Mouse (Mus musculus) heart, embryonic 11.5 days (tissue): ENCODE results near the gene Aqp3. TPM values are rescaled to one million over a fixed set of nuclear protein-coding genes. Genes with fewer than 3 reads are reported as not detected.

Source experiments
- ATAC-seq: fragments of 200-750 bp; cut with Nextera tagmentation; replicated peaks from 2 replicates; pipeline ENCODE4 v1.8.0; 2017; ENCODE audit warnings: moderate library complexity; ENCODE audit not compliant: insufficient number of reproducible peaks, low FRiP score, low TSS enrichment
- H3K27ac ChIP-seq: fragments of 300-500 bp; sonication (generic); 2 replicates; pipeline ENCODE4 v1.5.1; 2014; ENCODE audit warnings: mild to moderate bottlenecking, low read depth, low read length
- H3K27me3 ChIP-seq: fragments of 300-500 bp; sonication (generic); 2 replicates; pipeline ENCODE4 v1.6.1; 2014; ENCODE audit warnings: mild to moderate bottlenecking, low read length, mixed read lengths; ENCODE audit not compliant: control insufficient read depth, insufficient read depth
- H3K36me3 ChIP-seq: fragments of 300-500 bp; sonication (generic); 2 replicates; pipeline ENCODE4 v1.6.1; 2014; ENCODE audit warnings: mild to moderate bottlenecking, low read length, moderate library complexity, mixed read lengths; ENCODE audit not compliant: control insufficient read depth, insufficient read depth
- H3K4me1 ChIP-seq: fragments of 300-500 bp; sonication (generic); 2 replicates; pipeline ENCODE4 v1.6.1; 2014; ENCODE audit warnings: low read length; ENCODE audit not compliant: control insufficient read depth, insufficient read depth
- H3K4me2 ChIP-seq: fragments of 300-500 bp; sonication (generic); 2 replicates; pipeline ENCODE4 v1.6.1; 2014; ENCODE audit warnings: mild to moderate bottlenecking, moderate library complexity
- H3K4me3 ChIP-seq: fragments of 300-500 bp; sonication (generic); 2 replicates; pipeline ENCODE4 v1.5.1; 2014; ENCODE audit warnings: low read depth, low read length
- H3K9ac ChIP-seq: fragments of 300-500 bp; sonication (generic); 2 replicates; pipeline ENCODE4 v1.6.1; 2014; ENCODE audit warnings: mild to moderate bottlenecking, low read depth, low read length, moderate library complexity
- H3K9me3 ChIP-seq: fragments of 300-500 bp; sonication (generic); replicated peaks from 2 replicates; pipeline ENCODE4 v1.6.1; 2016; ENCODE audit warnings: low read length; ENCODE audit not compliant: control insufficient read depth
- WGBS: fragments of 180-500 bp; shearing (Covaris S2); extraction: QIAGEN DNeasy Blood & Tissue Kit; methylation state at CpG from one replicate; pipeline ENCODE4 v1.1.7; 2014; ENCODE audit not compliant: insufficient replicate concordance; 5-methylcytosine and 5-hydroxymethylcytosine counted together
- polyA plus RNA-seq: library from polyadenylated mRNA; unstranded; fragments of >200 nt; fragmentation: Nextera tagmentation; extraction: Ambion mirVana; gene quantifications from 2 replicates; pipeline ENCODE4 v1.2.1, GENCODE M21; 2014

The Aqp3 gene
- polyA plus RNA-seq, 1 experiment from 2014 or later, result 7.3 TPM

DNA sequence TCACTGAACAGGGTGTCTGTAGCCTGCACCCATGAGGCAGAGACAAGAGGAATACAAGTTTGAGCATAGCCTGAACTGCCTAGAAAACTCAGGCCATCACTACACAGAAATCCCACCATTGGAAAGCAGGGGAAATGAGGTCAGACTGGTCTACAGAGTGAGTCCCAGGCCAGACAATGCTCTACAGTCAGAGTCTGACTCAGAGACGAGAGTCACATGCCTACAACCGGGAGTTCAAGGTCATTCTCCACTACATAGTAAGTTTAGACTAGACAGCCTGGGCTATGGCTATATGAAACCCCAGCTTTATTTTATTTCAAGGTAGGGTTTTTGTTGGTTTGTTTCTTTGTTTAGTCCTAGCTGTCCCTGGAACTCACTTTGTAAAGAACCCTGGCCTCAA, 49.1 kb downstream of the Aqp3 start:
- Histone ChIP-seq H3K9ac (0 out of 2 replicates have a peak overlapping the region, but pooled peaks have one; percentile 16), H3K27ac (no peak overlapping the region), H3K4me2 (no peak overlapping the region), H3K9me3 (no peaks in the 10 kb centered on the region), H3K4me3 (no peak overlapping the region), H3K36me3 (no peaks in the 10 kb centered on the region), H3K27me3 (no peaks in the 10 kb centered on the region), H3K4me1 (peaks cover 4% of the 10 kb centered on the region)
- ATAC-seq, result no peak
- WGBS, result 37% methylated on average over 2 of the region's 2 CpGs

DNA sequence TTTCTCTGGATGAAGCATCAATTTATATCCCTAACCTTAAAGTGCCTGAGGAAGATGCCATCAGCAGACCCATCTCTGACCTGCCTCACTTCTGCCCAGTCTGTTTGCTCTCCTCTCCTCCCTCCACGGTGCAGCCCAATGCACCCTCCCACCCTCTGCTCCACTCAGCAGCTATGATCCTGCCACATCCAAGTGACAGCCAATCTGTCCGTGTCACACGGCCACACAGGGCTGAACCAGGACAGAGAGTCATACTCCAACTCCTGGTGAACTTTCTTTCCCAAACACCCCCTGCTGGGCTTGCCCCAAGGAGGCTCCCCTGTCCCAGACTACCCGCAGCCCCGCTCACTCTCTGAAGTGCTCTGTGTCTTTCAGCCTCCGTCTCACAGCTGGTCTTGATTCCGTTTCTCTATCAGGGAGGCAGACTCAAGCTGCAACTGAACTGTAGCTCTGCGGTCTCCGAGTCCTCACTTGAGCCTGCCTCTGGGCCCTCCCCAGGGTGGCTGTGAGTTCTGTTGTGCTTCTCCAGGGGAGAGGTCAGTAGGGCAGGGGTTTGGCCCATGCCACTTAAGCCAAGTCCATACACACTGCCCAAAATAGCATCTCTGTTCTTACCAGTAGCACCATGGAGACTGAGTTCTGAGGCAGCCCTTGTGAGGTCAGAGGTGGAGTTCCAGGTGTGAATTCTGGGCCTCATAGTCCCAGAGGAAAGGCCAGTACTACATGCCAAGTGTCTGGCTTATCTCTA, 50.3 kb downstream of the Aqp3 start, which contains the start of gene Aqp7:
Gene Aqp7, minus strand, starts transcription at position 616 of the 748 bp plus-strand sequence.
- peaks cover 4% of the 10 kb centered on the region for H3K4me1 ChIP-seq
- no peak within 1 kb of the TSS for H3K4me3 ChIP-seq
- 18% methylated on average over 9 of the region's 9 CpGs for WGBS
- H3K9ac ChIP-seq, result 0 out of 2 replicates have a peak within 1 kb of the TSS, but pooled peaks have one; percentile 16
- H3K27ac ChIP-seq, result no peak within 1 kb of the TSS
- H3K4me2 ChIP-seq, result no peak within 1 kb of the TSS
- ATAC-seq, result no peak
- no peaks in the 10 kb centered on the region for H3K36me3 ChIP-seq
- H3K27me3 ChIP-seq, result no peaks in the 10 kb centered on the region
- no peaks in the 10 kb centered on the region for H3K9me3 ChIP-seq

DNA sequence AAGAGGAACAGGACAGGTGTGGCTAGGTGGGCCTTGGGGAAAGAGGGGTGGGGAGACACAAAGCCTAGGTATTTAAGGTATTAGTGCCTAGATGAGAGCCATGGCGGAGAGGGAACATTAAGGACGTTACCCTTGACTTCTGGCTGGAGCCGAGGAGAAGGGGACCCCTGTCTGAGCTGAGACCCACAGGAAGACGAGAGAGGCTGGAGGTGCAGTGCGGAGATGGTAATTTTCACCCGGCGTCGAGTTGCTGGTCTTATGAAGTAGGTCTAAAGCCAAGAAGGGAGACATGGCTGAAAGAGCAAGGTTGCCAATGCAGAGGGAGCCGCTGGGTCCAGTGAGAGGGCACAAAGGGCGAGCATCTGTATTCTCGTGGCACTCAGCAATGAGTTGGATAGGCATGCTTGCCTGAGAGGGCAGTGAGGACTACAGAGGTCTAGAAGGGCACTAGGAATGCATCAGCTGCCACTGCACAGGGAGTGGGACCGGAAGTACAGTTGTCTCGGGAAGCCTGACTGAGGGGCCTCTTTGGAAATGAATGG, 51.7 kb downstream of the Aqp3 start:
- 76% methylated on average over 13 of the region's 13 CpGs for WGBS
- Histone ChIP-seq H3K4me2 (no peak overlapping the region), H3K27ac (no peak overlapping the region), H3K27me3 (no peaks in the 10 kb centered on the region), H3K4me1 (peaks cover 4% of the 10 kb centered on the region), H3K9ac (no peak overlapping the region), H3K9me3 (no peaks in the 10 kb centered on the region), H3K4me3 (no peak overlapping the region), H3K36me3 (no peaks in the 10 kb centered on the region)
- no peak for ATAC-seq

DNA sequence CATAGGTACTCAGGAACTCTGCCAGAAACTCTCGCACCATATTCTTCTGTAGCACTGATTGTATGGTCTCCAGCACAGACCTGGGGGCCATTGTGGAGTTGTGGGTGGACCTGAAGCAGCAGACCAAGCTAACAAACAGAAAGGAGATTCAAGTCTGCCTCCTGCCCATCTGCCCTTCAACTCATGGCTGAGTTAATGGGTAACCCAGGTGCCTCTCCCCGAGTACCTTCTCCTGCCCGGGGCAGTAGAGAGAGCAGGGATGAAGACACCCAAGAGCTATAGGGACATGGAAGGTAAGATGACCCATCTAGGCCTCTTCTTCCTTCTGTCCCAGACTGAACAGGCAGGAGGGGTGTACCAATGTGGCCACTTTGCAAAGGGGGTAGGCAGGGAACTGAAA, 52.7 kb downstream of the Aqp3 start:
- no peak for ATAC-seq
- no peak overlapping the region for H3K27ac ChIP-seq
- peaks cover 4% of the 10 kb centered on the region; the same call in 1 of the 2 replicates for H3K4me1 ChIP-seq
- no peaks in the 10 kb centered on the region for H3K36me3 ChIP-seq
- no peak overlapping the region for H3K4me2 ChIP-seq
- H3K9me3 ChIP-seq, result no peaks in the 10 kb centered on the region
- H3K9ac ChIP-seq, result no peak overlapping the region
- no peaks in the 10 kb centered on the region for H3K27me3 ChIP-seq
- WGBS, result 80% methylated on average over 3 of the region's 3 CpGs
- no peak overlapping the region for H3K4me3 ChIP-seq

DNA sequence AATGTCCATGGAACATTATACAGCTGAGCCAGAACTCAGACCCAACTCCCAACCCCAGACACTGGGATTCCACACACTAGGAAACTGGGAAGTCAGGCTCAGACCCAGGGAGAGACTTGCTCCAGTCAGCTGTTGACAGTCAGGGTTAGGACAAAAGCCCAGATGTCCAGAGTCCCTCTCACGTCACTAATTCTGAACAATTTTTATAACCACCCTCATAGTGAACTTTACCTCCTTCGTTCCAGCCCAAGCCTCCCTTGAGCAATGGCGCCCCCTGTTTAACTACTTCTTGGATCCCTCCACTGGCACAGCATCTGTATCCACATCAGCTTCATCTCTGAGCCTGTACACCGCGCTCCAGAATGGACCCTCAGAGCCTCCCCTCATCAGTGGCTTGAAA, 54.0 kb downstream of the Aqp3 start:
- Histone ChIP-seq H3K27ac (no peak overlapping the region), H3K4me3 (no peak overlapping the region), H3K36me3 (no peaks in the 10 kb centered on the region), H3K4me2 (no peak overlapping the region), H3K27me3 (no peaks in the 10 kb centered on the region), H3K9me3 (no peaks in the 10 kb centered on the region), H3K4me1 (peaks cover 4% of the 10 kb centered on the region; the same call in 1 of the 2 replicates), H3K9ac (no peak overlapping the region)
- ATAC-seq, result no peak
- WGBS, result 75% methylated on average over 5 of the region's 5 CpGs

DNA sequence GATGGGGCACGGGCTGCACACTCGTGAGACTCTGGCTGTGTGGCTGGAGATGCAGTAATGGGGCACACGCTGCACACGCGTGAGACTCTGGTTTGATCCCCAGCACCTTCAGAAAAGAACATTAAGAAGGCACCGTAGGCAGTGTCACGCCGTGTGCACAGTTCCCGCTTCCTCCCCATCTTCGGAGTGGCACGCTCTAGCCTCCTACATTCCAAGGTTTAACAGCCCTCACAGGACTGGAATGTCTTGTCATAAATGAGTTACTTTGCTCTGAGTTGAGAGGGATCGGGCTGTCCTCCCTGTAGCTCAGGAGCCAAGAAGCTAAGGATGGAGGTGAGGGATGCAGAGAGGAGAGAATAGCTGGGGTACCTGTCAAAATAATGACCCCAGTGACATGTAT, 55.1 kb downstream of the Aqp3 start:
- Histone ChIP-seq H3K9ac (no peak overlapping the region), H3K36me3 (no peaks in the 10 kb centered on the region), H3K4me3 (no peak overlapping the region), H3K4me2 (no peak overlapping the region), H3K4me1 (no peaks in the 10 kb centered on the region), H3K9me3 (no peaks in the 10 kb centered on the region), H3K27ac (no peak overlapping the region), H3K27me3 (no peaks in the 10 kb centered on the region)
- ATAC-seq, result no peak
- WGBS, result 75% methylated on average over 12 of the region's 12 CpGs

Other genes starting within 250 kb of the Aqp3 start
- 43.9 and 50.2 TPM in 2 replicates for gene B4galt1, start 244.2 kb downstream of the Aqp3 start, polyA plus RNA-seq
- 5.9 and 7.9 TPM in 2 replicates for gene Spink4, start 178.1 kb downstream of the Aqp3 start, polyA plus RNA-seq
- gene Bag1, start 149.9 kb downstream of the Aqp3 start, polyA plus RNA-seq, result 199 and 217 TPM in 2 replicates
- gene Chmp5, start 149.8 kb downstream of the Aqp3 start, polyA plus RNA-seq, result 78.2 and 90.4 TPM in 2 replicates
- 67.7 and 68.3 TPM in 2 replicates for gene Nfx1, start 127.3 kb downstream of the Aqp3 start, polyA plus RNA-seq
- 0.14 and 0.20 TPM in 2 replicates for gene Aqp7, start 50.0 kb downstream of the Aqp3 start, polyA plus RNA-seq
- gene Nol6, start 26.3 kb upstream of the Aqp3 start, polyA plus RNA-seq, result 13.5 and 17.1 TPM in 2 replicates
- gene Ube2r2, start 37.6 kb upstream of the Aqp3 start, polyA plus RNA-seq, result 75.0 and 75.7 TPM in 2 replicates
- gene Ubap2, start 177.0 kb upstream of the Aqp3 start, polyA plus RNA-seq, result 51.4 and 63.2 TPM in 2 replicates
- gene Dcaf12, start 216.7 kb upstream of the Aqp3 start, polyA plus RNA-seq, result 30.6 and 39.8 TPM in 2 replicates